13 mouse cellular contexts compared by ENCODE assay signal in genomic region chr17:56547116-56547845, GRCm38 (mm10). TPM values are rescaled to one million over a fixed set of nuclear protein-coding genes. Genes with fewer than 3 reads are reported as not detected.
A peak's percentile ranks its signal among the peaks of the same experiment; 100 is the strongest.
DNase-seq lines count a peak whose midpoint lies in the region; ATAC-seq lines count a peak whose summit lies in the region.
"Had no signal": no experiment of that assay in that cellular context is flagged by ENCODE, and none has a peak within 500 bp of the region (broad histone marks: within the 10 kb centered on the region; RNA-seq: fewer than 3 reads in every experiment).

No protein-coding gene starts in this region.

- H3K36me3 ChIP-seq in forebrain, embryonic 11.5 days (ENCODE audit: control insufficient read depth, insufficient read depth, low read length), result no peaks in the 10 kb centered on the region
- no peaks in the 10 kb centered on the region for H3K36me3 ChIP-seq in midbrain, embryonic 10.5 days
- H3K36me3 ChIP-seq: heart, embryonic 15.5 days had no signal

- H3K27ac ChIP-seq in forebrain, embryonic 11.5 days (ENCODE audit: low read depth, low read length), result no peak overlapping the region
- peak overlapping the region; percentile 42 for H3K27ac ChIP-seq in midbrain, embryonic 10.5 days (replicated peaks)
- H3K27ac ChIP-seq: heart, embryonic 15.5 days; macrophage had no signal

- DNase-seq in heart, adult 18-20 months, result peak; percentile 33 to 49
- no peak for DNase-seq in heart, postnatal 36 days
- DNase-seq in R1 (ENCODE audit: low read depth, low spot score) (peak; percentile 37), adipocyte (ENCODE audit: low spot score) (no peak)
- peak; percentile 49 for DNase-seq in forebrain, embryonic 11.5 days (ENCODE audit: low spot score)
- peak; percentile 14 for DNase-seq in midbrain, embryonic 10.5 days (ENCODE audit: low spot score)
- no peak for DNase-seq in ovary, adult 18-20 months (ENCODE audit: low spot score)
- DNase-seq in thymus, postnatal 36 days, result no peak
- DNase-seq: thymus, postnatal 4 days had no signal

- H3K4me2 ChIP-seq in forebrain, embryonic 11.5 days (ENCODE audit: low read depth, low read length, severe bottlenecking), result no peak overlapping the region
- H3K4me2 ChIP-seq: heart, embryonic 15.5 days had no signal

- peaks cover 10% of the 10 kb centered on the region for H3K4me1 ChIP-seq in forebrain, embryonic 11.5 days (replicated peaks; ENCODE audit: control insufficient read depth, insufficient read depth, low read length)
- H3K4me1 ChIP-seq in midbrain, embryonic 10.5 days, result peaks cover 32% of the 10 kb centered on the region

- H3K9me3 ChIP-seq in forebrain, embryonic 11.5 days (ENCODE audit: control insufficient read depth, low read length), result no peaks in the 10 kb centered on the region
- H3K9me3 ChIP-seq in midbrain, embryonic 10.5 days (replicated peaks), result no peaks in the 10 kb centered on the region
- H3K9me3 ChIP-seq: heart, embryonic 15.5 days had no signal

- no peak for ATAC-seq in forebrain, embryonic 11.5 days (replicated peaks; ENCODE audit: low FRiP score)

- intact Hi-C loops in heart, postnatal 36 days (cut with DNase I), result no loop called here

- WGBS in forebrain, embryonic 11.5 days, result 61% methylated on average over 17 of the region's 17 CpGs
- WGBS in midbrain, embryonic 10.5 days, result 62% methylated on average over 17 of the region's 17 CpGs

- no peak overlapping the region for H3K4me3 ChIP-seq in forebrain, embryonic 11.5 days (ENCODE audit: low read depth, low read length)
- H3K4me3 ChIP-seq in midbrain, embryonic 10.5 days, result no peak overlapping the region
- H3K4me3 ChIP-seq: heart, embryonic 15.5 days had no signal

- H3K9ac ChIP-seq in forebrain, embryonic 11.5 days (ENCODE audit: low read length), result no peak overlapping the region
- H3K9ac ChIP-seq: heart, embryonic 15.5 days had no signal

- H3K27me3 ChIP-seq in forebrain, embryonic 11.5 days (ENCODE audit: control insufficient read depth, insufficient read depth, low read length), result no peaks in the 10 kb centered on the region
- 0 out of 2 replicates have a peak, but pooled peaks cover 5% of the 10 kb centered on the region for H3K27me3 ChIP-seq in midbrain, embryonic 10.5 days (ENCODE audit: low read depth, poor library complexity, severe bottlenecking)
- H3K27me3 ChIP-seq: heart, embryonic 15.5 days had no signal

RNA-seq across cellular contexts. Expression of gene Gm20219, which starts 6.9 kb away (rescaled TPM):
- total RNA-seq in heart, adult 18-20 months (2021), result under 1 TPM; 0.20 to 0.23 TPM
- total RNA-seq in heart, postnatal 36 days (2021), result under 1 TPM in 1 of 2 experiments, not detected in 1; 0.22 TPM
- polyA plus RNA-seq in forebrain, embryonic 11.5 days (2014; fragmentation: Nextera tagmentation; extraction: Ambion mirVana), result 1.1 and 1.3 TPM in 2 replicates
- 0.80 and 0.89 TPM in 2 replicates for polyA plus RNA-seq in midbrain, embryonic 10.5 days (2016; fragmentation: Nextera tagmentation; extraction: Ambion mirVana)

RNA-seq across cellular contexts. Expression of gene Znrf4, which starts 35.0 kb away (rescaled TPM):
- total RNA-seq in heart, adult 18-20 months (2021), result not detected
- not detected for total RNA-seq in heart, postnatal 36 days (2021)
- not detected in 2 replicates for polyA plus RNA-seq in forebrain, embryonic 11.5 days (2014; fragmentation: Nextera tagmentation; extraction: Ambion mirVana)
- not detected in 2 replicates for polyA plus RNA-seq in midbrain, embryonic 10.5 days (2016; fragmentation: Nextera tagmentation; extraction: Ambion mirVana)
- total RNA-seq: left cerebral cortex, postnatal 10 days had no signal
- polyA plus RNA-seq: embryonic facial prominence, embryonic 11.5 days; heart, embryonic 15.5 days; macrophage had no signal

RNA-seq across cellular contexts. Expression of gene Safb2, which starts 37.1 kb away (rescaled TPM):
- 10 to 100 TPM; 36.0 to 41.9 TPM for total RNA-seq in heart, adult 18-20 months (2021)
- 10 to 100 TPM; 41.4 to 48.5 TPM for total RNA-seq in heart, postnatal 36 days (2021)
- 74.7 and 75.0 TPM in 2 replicates for polyA plus RNA-seq in forebrain, embryonic 11.5 days (2014; fragmentation: Nextera tagmentation; extraction: Ambion mirVana)
- 80.9 and 85.6 TPM in 2 replicates for polyA plus RNA-seq in midbrain, embryonic 10.5 days (2016; fragmentation: Nextera tagmentation; extraction: Ambion mirVana)

RNA-seq across cellular contexts. Expression of gene Safb, which starts 37.3 kb away (rescaled TPM):
- total RNA-seq in heart, adult 18-20 months (2021), result 10 to 100 TPM; 59.6 to 68.5 TPM
- total RNA-seq in heart, postnatal 36 days (2021), result 10 to 100 TPM; 55.1 to 65.8 TPM
- polyA plus RNA-seq in forebrain, embryonic 11.5 days (2014; fragmentation: Nextera tagmentation; extraction: Ambion mirVana), result 145 and 154 TPM in 2 replicates
- polyA plus RNA-seq in midbrain, embryonic 10.5 days (2016; fragmentation: Nextera tagmentation; extraction: Ambion mirVana), result 148 and 157 TPM in 2 replicates

Comparison
In these comparisons a context has a peak if more than half of its experiments do, and no peak if none do; other contexts are left out.
1. DNase-seq: peak in heart, adult 18-20 months (2 of 2), R1 (single experiment), forebrain, embryonic 11.5 days (single experiment) and midbrain, embryonic 10.5 days (single experiment); none in heart, postnatal 36 days (0 of 2), ovary, adult 18-20 months (single experiment), thymus, postnatal 36 days (0 of 2) and adipocyte (single experiment).